Mouse (Mus musculus) bone marrow, adult 2 months (tissue): ENCODE results near the gene Hnf1b. TPM values are rescaled to one million over a fixed set of nuclear protein-coding genes. Genes with fewer than 3 reads are reported as not detected.

Experiments
- H3K27ac ChIP-seq: fragments of 200-500 bp; 2 replicates; pipeline ENCODE4 v1.5.1; 2012; ENCODE audit warnings: low read depth, mild to moderate bottlenecking, control low read depth, inconsistent platforms, low read length; ENCODE audit not compliant: control insufficient read depth, poor library complexity, insufficient read depth
- H3K4me1 ChIP-seq: fragments of 200-500 bp; 2 replicates; pipeline ENCODE4 v1.6.1; 2011; ENCODE audit warnings: low read length; ENCODE audit not compliant: control insufficient read depth, insufficient read depth
- H3K4me3 ChIP-seq: fragments of 200-500 bp; replicated peaks from 2 replicates; pipeline ENCODE3; 2011; ENCODE audit warnings: mild to moderate bottlenecking, low read depth, low read length, control low read depth; ENCODE audit not compliant: control insufficient read depth
- CTCF ChIP-seq: fragments of 200-500 bp; IDR thresholded peaks from 2 replicates; pipeline ENCODE4 v1.5.1; 2011; ENCODE audit warnings: low read length, control low read depth; ENCODE audit not compliant: control insufficient read depth, insufficient read depth
- POLR2A ChIP-seq: fragments of 200-500 bp; IDR thresholded peaks from 2 replicates; pipeline ENCODE4 v1.6.1; 2011; ENCODE audit warnings: low read depth, mild to moderate bottlenecking, control low read depth, low read length, borderline replicate concordance; ENCODE audit not compliant: control insufficient read depth
- WGBS: fragments of 180-500 bp; shearing (Covaris S2); methylation state at CpG from one replicate; pipeline ENCODE4 v1.1.7; 2018; 5-methylcytosine and 5-hydroxymethylcytosine counted together
- polyA plus RNA-seq: library from polyadenylated mRNA; stranded (reverse); fragments of >200 nt; gene quantifications from 2 replicates; pipeline ENCODE4 v1.2.4, GENCODE M21; 2011; ENCODE audit warnings: low replicate concordance; ENCODE audit not compliant: missing spikeins, insufficient read depth, insufficient read length

Hnf1b gene
- polyA plus RNA-seq, 1 experiment = not detected

DNA sequence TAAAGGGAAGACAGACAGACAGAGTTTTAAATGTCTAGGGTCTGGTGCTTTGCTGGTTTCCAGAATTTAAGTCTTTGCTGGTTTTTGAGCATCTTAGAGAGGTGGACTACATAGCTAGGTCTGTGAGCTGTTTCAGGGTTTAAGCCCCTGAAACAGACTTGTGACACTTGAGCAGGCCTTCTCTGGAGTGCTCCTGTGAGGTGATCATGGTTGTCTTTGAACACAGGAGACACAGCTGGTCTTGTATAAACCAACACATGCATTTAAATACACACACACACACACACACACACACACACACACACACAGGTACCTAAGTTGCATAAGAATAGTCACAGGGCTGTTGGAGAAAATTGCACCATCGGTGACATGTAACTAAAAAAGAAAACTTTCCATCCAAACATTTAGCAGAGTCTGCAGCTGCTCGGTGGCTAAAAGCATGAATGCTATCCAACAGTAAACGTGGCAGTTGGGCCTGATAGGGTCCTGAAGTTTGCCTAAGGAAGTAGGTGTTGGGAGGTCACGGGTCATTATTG lies 28.6 kb downstream of the Hnf1b start:
- Histone ChIP-seq H3K27ac (no peak overlapping the region), H3K4me1 (no peaks in the 10 kb centered on the region; the same call in 1 of the 2 replicates), H3K4me3 (no peak overlapping the region)
- WGBS = 46% methylated on average over 4 of the region's 4 CpGs
- TF ChIP-seq CTCF (no peak), POLR2A (no peak)

DNA sequence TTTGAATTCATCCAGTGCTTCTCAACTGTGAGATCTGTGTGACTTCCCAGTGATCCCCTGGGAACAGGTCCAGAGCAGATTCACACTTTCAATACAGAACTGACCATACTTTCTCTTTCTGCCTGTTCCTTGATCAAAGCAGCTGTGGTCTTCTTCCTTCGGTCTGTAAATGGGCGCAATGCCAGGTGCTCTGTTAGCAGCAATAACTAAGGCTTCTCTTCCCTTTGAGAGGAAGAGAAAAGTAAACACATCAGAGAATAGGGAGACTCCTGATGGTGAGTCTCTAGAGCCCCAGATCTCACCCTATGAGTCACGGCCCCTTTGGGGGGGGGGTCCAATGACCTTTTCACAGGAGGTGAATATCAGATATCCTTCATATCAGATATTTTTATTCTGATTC lies 29.3 kb downstream of the Hnf1b start:
- no peak for TF ChIP-seq CTCF
- no peak for TF ChIP-seq POLR2A
- WGBS = 44% methylated on average over 3 of the region's 3 CpGs
- Histone ChIP-seq H3K4me1 (no peaks in the 10 kb centered on the region; the same call in 1 of the 2 replicates), H3K27ac (no peak overlapping the region), H3K4me3 (no peak overlapping the region)

DNA sequence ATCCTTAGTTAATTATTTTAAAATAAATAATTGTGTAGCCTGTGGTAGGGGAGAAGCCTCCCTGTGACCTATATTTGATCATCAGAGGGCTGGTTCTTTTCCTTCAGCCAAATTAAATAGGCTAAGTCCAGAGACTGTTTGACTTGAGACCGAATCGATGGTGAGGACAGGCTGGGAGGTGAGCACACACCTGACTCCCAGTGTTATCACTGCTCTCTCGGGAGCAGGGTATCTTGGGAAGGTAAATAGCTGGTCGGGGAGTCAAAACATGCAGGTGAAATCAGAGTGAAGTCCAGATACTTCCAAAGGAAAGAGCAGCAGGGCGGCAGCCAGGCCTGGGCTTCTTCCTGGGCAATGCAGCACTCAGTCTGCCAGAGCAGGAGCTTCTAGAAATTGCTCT lies 31.6 kb downstream of the Hnf1b start:
- WGBS = 73% methylated on average over 5 of the region's 5 CpGs
- TF ChIP-seq POLR2A = no peak
- TF ChIP-seq CTCF = no peak
- no peak overlapping the region for H3K4me3 ChIP-seq
- no peaks in the 10 kb centered on the region for H3K4me1 ChIP-seq
- no peak overlapping the region for H3K27ac ChIP-seq

DNA sequence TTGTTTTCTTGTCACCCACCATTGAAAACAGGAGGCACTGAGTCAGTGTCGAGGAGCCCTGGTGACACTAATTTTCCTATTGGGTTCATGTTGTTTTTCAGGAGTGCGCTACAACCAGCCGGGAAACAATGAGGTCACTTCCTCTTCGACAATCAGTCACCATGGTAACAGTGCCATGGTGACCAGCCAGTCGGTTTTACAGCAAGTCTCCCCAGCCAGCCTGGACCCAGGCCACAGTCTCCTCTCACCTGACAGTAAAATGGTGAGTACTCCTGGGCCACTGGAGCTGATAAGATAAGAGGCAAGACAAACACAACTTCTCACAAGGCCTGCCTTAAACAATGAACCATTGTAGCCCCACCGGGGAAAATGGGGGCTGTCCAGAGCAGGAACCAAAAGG lies 32.7 kb downstream of the Hnf1b start:
- TF ChIP-seq CTCF (no peak), POLR2A (no peak)
- 16% methylated on average over 6 of the region's 6 CpGs for WGBS
- H3K4me1 ChIP-seq = no peaks in the 10 kb centered on the region
- no peak overlapping the region for H3K27ac ChIP-seq
- no peak overlapping the region for H3K4me3 ChIP-seq

DNA sequence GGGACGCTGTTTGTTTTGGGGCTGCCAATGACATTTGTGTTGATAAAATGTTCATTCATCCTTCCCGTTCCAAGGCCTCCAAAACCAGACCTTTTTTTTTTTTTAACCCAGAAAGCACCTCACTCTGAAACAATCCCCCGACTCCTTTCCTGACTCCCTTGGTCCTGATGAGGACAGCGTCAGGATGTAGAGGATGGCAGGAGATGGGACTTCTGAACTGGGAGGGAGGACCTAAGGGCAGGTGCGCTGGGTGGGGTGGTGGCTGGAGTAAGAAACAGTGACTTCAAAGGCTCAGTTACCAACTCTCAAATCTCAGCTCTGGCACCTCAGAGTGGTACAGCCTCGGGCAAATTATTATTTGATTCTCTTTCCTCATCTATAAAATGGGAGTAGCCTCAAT lies 33.2 kb downstream of the Hnf1b start:
- TF ChIP-seq POLR2A (no peak), CTCF (no peak)
- Histone ChIP-seq H3K4me3 (no peak overlapping the region), H3K27ac (no peak overlapping the region), H3K4me1 (no peaks in the 10 kb centered on the region)
- 79% methylated on average over 6 of the region's 6 CpGs for WGBS

DNA sequence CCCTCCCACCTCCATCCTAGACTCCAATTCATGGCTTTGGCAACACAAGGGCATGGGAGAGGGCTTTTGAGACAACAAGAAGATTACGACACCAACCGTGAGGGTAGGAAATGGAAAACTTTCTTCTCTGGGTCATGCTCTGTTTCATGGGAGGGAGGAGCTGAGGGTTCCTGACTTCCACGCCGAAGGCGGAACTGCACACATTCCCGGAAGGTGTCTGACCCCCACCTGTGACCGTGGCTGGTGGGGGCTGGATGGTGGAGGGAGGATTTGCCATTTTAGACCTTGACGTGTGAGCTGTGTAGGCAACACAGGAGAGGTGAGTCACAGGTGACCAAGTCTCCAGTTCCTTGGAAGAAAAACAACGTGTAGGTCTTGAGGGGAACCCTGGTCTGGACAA lies 33.9 kb downstream of the Hnf1b start:
- TF ChIP-seq CTCF (no peak), POLR2A (no peak)
- 78% methylated on average over 9 of the region's 9 CpGs for WGBS
- Histone ChIP-seq H3K4me3 (no peak overlapping the region), H3K27ac (no peak overlapping the region), H3K4me1 (no peaks in the 10 kb centered on the region)

DNA sequence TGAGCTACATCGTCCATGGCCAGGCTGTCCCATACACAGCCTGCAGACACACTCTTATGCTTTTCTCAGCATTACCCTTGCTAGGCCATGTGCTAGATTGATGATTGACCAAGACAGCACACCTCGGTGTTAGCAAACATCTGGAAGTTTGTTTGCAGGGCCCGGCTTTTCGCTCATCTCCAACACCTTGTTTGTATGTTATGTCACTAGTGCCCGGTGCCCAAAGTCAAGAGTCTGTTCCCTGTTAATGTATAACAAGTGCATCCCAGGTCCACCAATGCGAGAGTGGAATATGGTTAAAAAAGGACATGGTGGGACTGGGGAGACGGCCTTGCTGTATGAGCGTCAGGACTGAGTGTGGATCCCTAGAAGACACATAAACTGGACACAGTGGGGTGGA lies 35.3 kb downstream of the Hnf1b start:
- H3K4me1 ChIP-seq = no peaks in the 10 kb centered on the region
- TF ChIP-seq CTCF = no peak
- no peak overlapping the region for H3K4me3 ChIP-seq
- H3K27ac ChIP-seq = no peak overlapping the region
- WGBS = 84% methylated on average over 8 of the region's 8 CpGs

DNA sequence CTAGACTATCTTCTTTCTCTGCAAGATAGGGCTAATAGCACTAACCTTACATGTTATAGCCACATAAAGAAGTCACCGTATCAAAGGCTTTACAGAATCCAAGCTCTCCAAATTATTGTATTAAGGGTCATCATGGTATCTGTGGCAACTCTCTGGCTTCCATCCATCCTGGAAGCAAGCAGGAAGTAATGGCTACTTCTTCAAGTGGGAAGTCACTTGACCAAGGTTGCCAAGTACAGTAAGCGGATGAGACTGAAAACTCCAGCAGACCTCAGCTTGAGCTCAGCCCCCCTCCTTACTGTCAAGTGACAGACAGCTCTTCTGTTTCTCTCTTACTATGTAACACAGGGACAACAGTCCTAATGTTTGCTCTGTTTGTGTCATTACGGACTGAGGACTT lies 36.9 kb downstream of the Hnf1b start:
- no peaks in the 10 kb centered on the region for H3K4me1 ChIP-seq
- WGBS = 79% methylated on average over 3 of the region's 3 CpGs
- H3K27ac ChIP-seq = no peak overlapping the region
- H3K4me3 ChIP-seq = no peak overlapping the region
- TF ChIP-seq CTCF (no peak), POLR2A (no peak)

DNA sequence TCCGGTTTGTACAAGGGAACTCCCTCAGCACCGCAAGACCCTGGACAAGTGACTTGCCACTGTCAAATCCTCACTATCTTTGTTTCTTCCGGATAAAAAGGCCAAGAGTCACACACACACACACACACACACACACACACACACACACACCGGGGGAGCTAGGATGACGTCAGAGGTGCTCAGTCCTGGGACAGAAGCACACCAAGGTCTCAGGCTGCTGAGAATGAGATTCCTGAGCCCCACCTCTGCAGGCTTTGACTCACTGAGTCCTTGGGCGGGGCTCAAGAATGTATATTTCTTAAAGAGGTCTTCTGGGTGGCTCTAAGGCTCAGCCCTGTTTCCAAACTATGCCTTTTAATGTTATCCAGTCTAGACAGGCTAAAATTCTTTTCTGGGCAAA lies 41.5 kb downstream of the Hnf1b start:
- WGBS = 56% methylated on average over 6 of the region's 6 CpGs
- TF ChIP-seq POLR2A (no peak), CTCF (no peak)
- no peaks in the 10 kb centered on the region for H3K4me1 ChIP-seq
- no peak overlapping the region for H3K27ac ChIP-seq
- H3K4me3 ChIP-seq = no peak overlapping the region
